24 mouse cellular contexts compared by ENCODE assay signal in genomic region chr14:20842629-20843028, GRCm38 (mm10). TPM values are rescaled to one million over a fixed set of nuclear protein-coding genes. Genes with fewer than 3 reads are reported as not detected.
DNase-seq lines count a peak whose midpoint lies in the region; ATAC-seq and TF ChIP-seq lines count a peak whose summit lies in the region.
"Had no signal": no experiment of that assay in that cellular context is flagged by ENCODE, and none has a peak within 500 bp of the region (broad histone marks: within the 10 kb centered on the region; RNA-seq: fewer than 3 reads in every experiment).

No protein-coding gene starts in this region.

- no peak overlapping the region for H3K4me3 ChIP-seq in heart, embryonic 10.5 days
- no peak overlapping the region for H3K4me3 ChIP-seq in lung, postnatal 0 days (ENCODE audit: low read depth, low read length)
- H3K4me3 ChIP-seq: embryonic facial prominence, embryonic 12.5 days; erythroblast, embryonic 14.5 days; heart, embryonic 12.5 days; hindbrain, embryonic 12.5 days; layer of hippocampus, adult 2 months; limb, embryonic 15.5 days; lung, embryonic 15.5 days had no signal

- TF ChIP-seq EP300 in lung, postnatal 0 days (IDR thresholded peaks at IDR 0.05), result no peak

- H3K4me1 ChIP-seq in heart, embryonic 10.5 days, result peaks cover 6% of the 10 kb centered on the region
- H3K4me1 ChIP-seq in lung, postnatal 0 days (ENCODE audit: insufficient read depth, low read depth, low read length), result peaks cover 6% of the 10 kb centered on the region; the same call in 1 of the 2 replicates
- H3K4me1 ChIP-seq: heart, embryonic 12.5 days; hindbrain, embryonic 12.5 days; lung, embryonic 15.5 days had no signal

- no peak for TF ChIP-seq CTCF in lung, postnatal 0 days (IDR thresholded peaks at IDR 0.05)

- no peak overlapping the region for H3K9ac ChIP-seq in lung, postnatal 0 days (replicated peaks; ENCODE audit: low read depth)
- H3K9ac ChIP-seq: embryonic facial prominence, embryonic 12.5 days; heart, embryonic 12.5 days; hindbrain, embryonic 12.5 days; limb, embryonic 15.5 days; lung, embryonic 15.5 days had no signal

- H3K27ac ChIP-seq in heart, embryonic 10.5 days, result no peak overlapping the region
- no peak overlapping the region for H3K27ac ChIP-seq in lung, postnatal 0 days (ENCODE audit: low read length)
- H3K27ac ChIP-seq: embryonic facial prominence, embryonic 12.5 days; hindbrain, embryonic 12.5 days; layer of hippocampus, adult 2 months; limb, embryonic 15.5 days; lung, embryonic 15.5 days had no signal

- DNase-seq in heart, adult 11 months, result peak; percentile 81
- no peak for DNase-seq in heart, embryonic 10.5 days (ENCODE audit: low spot score)
- DNase-seq in lung, postnatal 0 days (ENCODE audit: low spot score), result peak; percentile 28
- no peak for DNase-seq in lung, adult 18-20 months
- peak; percentile 91 for DNase-seq in gonadal fat pad, adult 2 months (ENCODE audit: low read depth)
- no peak for DNase-seq in cerebellum, adult 11 months
- DNase-seq in spleen, postnatal 14 days (ENCODE audit: low spot score in 2 of 2), result no peak
- DNase-seq: adrenal gland, postnatal 14 days; cerebellum, adult 9-10 months; gastrocnemius, postnatal 25 days; heart, postnatal 14 days; right cerebral cortex, postnatal 4 days; thymus, postnatal 14 days had no signal

- no peaks in the 10 kb centered on the region for H3K9me3 ChIP-seq in heart, embryonic 10.5 days
- H3K9me3 ChIP-seq in lung, postnatal 0 days (ENCODE audit: low read length), result no peaks in the 10 kb centered on the region
- H3K9me3 ChIP-seq: embryonic facial prominence, embryonic 12.5 days; G1E; heart, embryonic 12.5 days; hindbrain, embryonic 12.5 days; limb, embryonic 15.5 days; lung, embryonic 15.5 days had no signal

- H3K27me3 ChIP-seq in heart, embryonic 10.5 days (ENCODE audit: insufficient read depth, poor library complexity, severe bottlenecking), result peaks cover 6% of the 10 kb centered on the region
- no peaks in the 10 kb centered on the region for H3K27me3 ChIP-seq in lung, postnatal 0 days (replicated peaks; ENCODE audit: insufficient read depth, low read length)
- H3K27me3 ChIP-seq: embryonic facial prominence, embryonic 12.5 days; heart, embryonic 12.5 days; limb, embryonic 15.5 days; lung, embryonic 15.5 days had no signal

- no peaks in the 10 kb centered on the region for H3K36me3 ChIP-seq in heart, embryonic 10.5 days
- H3K36me3 ChIP-seq in lung, postnatal 0 days (ENCODE audit: insufficient read depth, low read length), result no peaks in the 10 kb centered on the region
- H3K36me3 ChIP-seq: embryonic facial prominence, embryonic 12.5 days; G1E; heart, embryonic 12.5 days; hindbrain, embryonic 12.5 days; limb, embryonic 15.5 days; lung, embryonic 15.5 days had no signal

- ATAC-seq in lung, postnatal 0 days, result no peak
- ATAC-seq: activated CD4-positive, CD25-positive, alpha-beta regulatory T cell, adult 4 months; forebrain, embryonic 14.5 days; midbrain, embryonic 16.5 days had no signal

- H3K4me2 ChIP-seq in lung, postnatal 0 days (replicated peaks; ENCODE audit: low read depth, low read length), result no peak overlapping the region
- H3K4me2 ChIP-seq: embryonic facial prominence, embryonic 12.5 days; heart, embryonic 12.5 days; hindbrain, embryonic 12.5 days; limb, embryonic 15.5 days; lung, embryonic 15.5 days had no signal

- WGBS in heart, embryonic 10.5 days, result 80% methylated on average over 3 of the region's 3 CpGs
- WGBS in lung, postnatal 0 days, result 69% methylated on average over 3 of the region's 3 CpGs

RNA-seq across cellular contexts. Expression of gene Plau, which starts 6.2 kb away (rescaled TPM):
- polyA plus RNA-seq in heart, embryonic 10.5 days (2016; fragmentation: Nextera tagmentation; extraction: Ambion mirVana), result 0.23 and 0.30 TPM in 2 replicates
- polyA plus RNA-seq in lung, postnatal 0 days (2015; fragmentation: Nextera tagmentation; extraction: Ambion mirVana), result 1.0 and 1.7 TPM in 2 replicates
- 25.6 and 29.9 TPM in 2 replicates for polyA plus RNA-seq in gonadal fat pad, adult 2 months (2012; rRNA removed)
- polyA plus RNA-seq: activated CD4-positive, CD25-positive, alpha-beta regulatory T cell, adult 4 months; erythroblast, embryonic 14.5 days; G1E had no signal

RNA-seq across cellular contexts. Expression of gene Camk2g, which starts 48.7 kb away (rescaled TPM):
- 60.6 and 65.3 TPM in 2 replicates for polyA plus RNA-seq in heart, embryonic 10.5 days (2016; fragmentation: Nextera tagmentation; extraction: Ambion mirVana)
- 36.6 and 40.2 TPM in 2 replicates for polyA plus RNA-seq in lung, postnatal 0 days (2015; fragmentation: Nextera tagmentation; extraction: Ambion mirVana)
- 38.5 and 43.3 TPM in 2 replicates for polyA plus RNA-seq in gonadal fat pad, adult 2 months (2012; rRNA removed)

Comparison
In these comparisons a context has a peak if more than half of its experiments do, and no peak if none do; other contexts are left out.
1. DNase-seq: peak in heart, adult 11 months (single experiment), lung, postnatal 0 days (single experiment) and gonadal fat pad, adult 2 months (single experiment); none in heart, embryonic 10.5 days (single experiment), lung, adult 18-20 months (0 of 2), cerebellum, adult 11 months (single experiment) and spleen, postnatal 14 days (0 of 2).